Mouse (Mus musculus) ES-Bruce4 (cell line): ENCODE results near the gene Fam168a. TPM values are rescaled to one million over a fixed set of nuclear protein-coding genes. Genes with fewer than 3 reads are reported as not detected.

Experiments used
- H3K27ac ChIP-seq: 2 replicates; pipeline ENCODE4 v1.5.1; 2012; ENCODE audit warnings: low read length, inconsistent platforms; ENCODE audit not compliant: insufficient read depth
- H3K27me3 ChIP-seq: 2 replicates; pipeline ENCODE4 v1.6.1; 2012; ENCODE audit warnings: mild to moderate bottlenecking, low read length, inconsistent platforms; ENCODE audit not compliant: control insufficient read depth, poor library complexity, insufficient read depth, severe bottlenecking
- H3K36me3 ChIP-seq: 2 replicates; pipeline ENCODE4 v1.6.1; 2012; ENCODE audit warnings: inconsistent platforms, mild to moderate bottlenecking, low read length, moderate library complexity; ENCODE audit not compliant: control insufficient read depth, poor library complexity, insufficient read depth, severe bottlenecking
- H3K4me1 ChIP-seq: one replicate; pipeline ENCODE4 v1.8.1; 2011; ENCODE audit warnings: low read length; ENCODE audit not compliant: control insufficient read depth, insufficient read depth
- H3K4me3 ChIP-seq: 2 replicates; pipeline ENCODE4 v1.5.1; 2011; ENCODE audit warnings: low read depth, mild to moderate bottlenecking, low read length
- H3K9ac ChIP-seq: 2 replicates; pipeline ENCODE4 v1.6.1; 2012; ENCODE audit warnings: low read depth, mild to moderate bottlenecking, inconsistent platforms; ENCODE audit not compliant: poor library complexity, severe bottlenecking
- H3K9me3 ChIP-seq: replicated peaks from 2 replicates; pipeline ENCODE4 v1.6.1; 2012; ENCODE audit warnings: mild to moderate bottlenecking, low read length, inconsistent platforms; ENCODE audit not compliant: control insufficient read depth, poor library complexity, insufficient read depth, severe bottlenecking
- CTCF ChIP-seq: IDR thresholded peaks from one replicate; pipeline ENCODE4 v1.8.1; 2011; ENCODE audit warnings: low read depth, low read length
- EP300 ChIP-seq: IDR thresholded peaks from 2 replicates; pipeline ENCODE4 v1.6.1; 2011; ENCODE audit warnings: low read depth, low read length; ENCODE audit not compliant: insufficient read depth
- POLR2A ChIP-seq: IDR thresholded peaks from one replicate; pipeline ENCODE4 v1.8.1; 2011; ENCODE audit warnings: low read length; ENCODE audit not compliant: insufficient read depth
- polyA plus RNA-seq: library from polyadenylated mRNA; stranded (reverse); fragments of >200 nt; gene quantifications from 2 replicates; pipeline ENCODE4 v1.2.4, GENCODE M21; 2011; ENCODE audit warnings: low read depth; ENCODE audit not compliant: missing spikeins, insufficient read depth, insufficient read length

Fam168a gene
- polyA plus RNA-seq, 1 experiment = 27.4 TPM

- H3K4me3 ChIP-seq = no peak overlapping the region
- H3K4me1 ChIP-seq = peaks cover 2% of the 10 kb centered on the region
- H3K9ac ChIP-seq = no peak overlapping the region
- no peaks in the 10 kb centered on the region for H3K27me3 ChIP-seq
- TF ChIP-seq POLR2A (no peak), CTCF (no peak), EP300 (no peak)
- H3K36me3 ChIP-seq = no peaks in the 10 kb centered on the region
- no peaks in the 10 kb centered on the region for H3K9me3 ChIP-seq
- H3K27ac ChIP-seq = no peak overlapping the region
Observed at GRCm38 (mm10) chr7:100849508-100849907, 143.1 kb downstream of the Fam168a start.

DNA sequence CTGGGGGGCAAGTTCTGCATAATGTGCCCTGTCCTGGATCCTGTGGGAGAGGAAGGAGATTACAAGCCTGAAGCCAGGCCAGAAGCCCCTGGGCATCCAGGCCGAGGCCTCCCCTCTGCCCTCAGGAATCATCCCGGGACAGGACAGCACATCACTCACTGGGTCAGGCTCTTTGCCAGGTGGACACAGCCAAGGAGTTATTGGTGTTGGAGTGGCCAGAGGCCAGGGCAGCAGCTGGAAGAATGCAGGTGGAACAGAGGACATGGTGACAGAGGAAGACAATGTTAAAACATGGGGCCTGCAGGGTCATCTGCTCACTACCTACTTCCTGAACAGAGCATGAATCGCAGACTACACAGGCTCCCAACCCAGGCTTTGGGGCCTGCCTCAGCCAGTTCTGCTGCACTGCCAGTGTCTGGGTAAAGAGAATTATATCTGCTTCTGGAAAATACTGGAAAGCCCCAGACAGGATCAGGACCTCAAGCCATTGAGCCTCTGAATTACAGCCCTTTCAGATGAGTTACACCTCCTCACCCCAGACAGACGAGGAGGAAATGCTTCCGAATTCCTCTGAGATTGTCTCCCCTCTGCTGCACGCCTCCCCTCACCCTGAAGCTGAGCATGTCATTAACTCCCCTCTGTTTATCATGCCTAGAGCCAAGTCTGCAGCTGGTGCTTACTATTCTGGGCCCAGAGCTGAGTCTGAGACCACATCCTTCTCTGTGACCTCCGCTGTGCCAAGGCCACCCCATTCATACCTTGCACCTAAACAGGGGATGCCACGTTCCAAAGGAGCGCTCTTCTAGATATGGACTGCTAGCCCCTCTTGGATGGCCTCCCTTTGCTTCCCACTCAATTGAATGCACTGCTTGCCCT, 145.3 kb downstream of the Fam168a start:
- H3K27me3 ChIP-seq = no peaks in the 10 kb centered on the region
- no peaks in the 10 kb centered on the region for H3K9me3 ChIP-seq
- no peak overlapping the region for H3K9ac ChIP-seq
- no peak for TF ChIP-seq CTCF
- no peak for TF ChIP-seq EP300
- no peak for TF ChIP-seq POLR2A
- H3K4me1 ChIP-seq = peaks cover 2% of the 10 kb centered on the region
- no peaks in the 10 kb centered on the region for H3K36me3 ChIP-seq
- no peak overlapping the region for H3K27ac ChIP-seq
- no peak overlapping the region for H3K4me3 ChIP-seq

DNA sequence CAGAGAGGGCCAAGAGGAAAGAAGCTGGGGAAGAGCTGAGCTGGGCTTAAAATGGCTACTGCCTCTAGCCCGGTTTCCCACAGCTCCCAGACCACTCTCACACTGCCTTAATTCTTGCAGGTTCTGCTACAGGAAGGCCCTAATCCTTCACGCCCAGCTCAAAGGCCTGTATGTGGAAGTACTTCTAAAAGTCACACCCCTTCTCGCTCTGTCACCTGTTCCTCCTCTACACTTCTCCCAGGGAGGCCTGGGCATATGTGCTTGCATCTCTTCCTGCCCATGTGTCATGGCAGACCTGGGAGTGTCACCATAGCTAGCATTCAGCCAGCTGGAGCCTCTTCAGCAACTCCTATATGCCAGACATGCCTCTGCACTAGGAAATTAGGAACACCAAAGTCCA, 147.0 kb downstream of the Fam168a start:
- no peak overlapping the region for H3K4me3 ChIP-seq
- H3K9ac ChIP-seq = no peak overlapping the region
- TF ChIP-seq CTCF (no peak), POLR2A (no peak), EP300 (no peak)
- H3K9me3 ChIP-seq = no peaks in the 10 kb centered on the region
- H3K27me3 ChIP-seq = no peaks in the 10 kb centered on the region
- H3K4me1 ChIP-seq = peaks cover 2% of the 10 kb centered on the region
- H3K27ac ChIP-seq = no peak overlapping the region
- H3K36me3 ChIP-seq = no peaks in the 10 kb centered on the region

DNA sequence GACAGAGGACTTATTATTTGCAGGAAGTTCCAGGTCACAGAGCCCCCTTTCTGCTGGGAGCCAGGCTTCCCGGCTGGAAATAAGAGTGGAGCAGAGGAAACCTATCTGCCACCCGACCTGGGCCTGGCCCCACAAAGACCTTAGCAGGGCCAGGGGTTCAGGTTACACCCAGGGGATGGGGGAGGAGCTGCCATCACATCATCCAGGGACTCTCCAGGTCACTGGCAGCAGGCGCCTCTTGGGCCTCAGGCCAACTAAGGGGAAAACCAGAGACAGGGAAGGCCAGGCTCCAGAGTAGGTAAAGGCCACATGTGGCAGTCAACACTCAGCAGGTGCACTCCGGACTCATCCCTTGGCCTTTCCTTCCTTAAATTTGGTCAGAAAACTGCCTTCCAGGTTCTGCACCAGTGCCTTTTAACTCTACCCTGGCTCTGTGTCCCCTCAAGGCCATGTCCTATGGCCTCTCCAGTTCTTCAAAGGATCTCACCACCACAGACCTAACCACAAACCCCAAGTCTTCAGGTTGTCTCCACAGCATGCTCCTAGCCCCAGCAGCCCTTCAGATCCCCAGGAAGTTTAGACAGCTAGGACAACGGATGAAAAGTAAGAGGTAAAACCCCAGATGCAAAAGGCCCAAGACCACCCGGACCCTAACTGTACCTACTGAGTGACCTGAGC, 147.8 kb downstream of the Fam168a start:
- no peak for TF ChIP-seq EP300
- TF ChIP-seq CTCF = no peak
- TF ChIP-seq POLR2A = no peak
- Histone ChIP-seq H3K4me1 (peaks cover 8% of the 10 kb centered on the region), H3K27ac (no peak overlapping the region), H3K36me3 (no peaks in the 10 kb centered on the region), H3K9ac (no peak overlapping the region), H3K4me3 (no peak overlapping the region), H3K27me3 (no peaks in the 10 kb centered on the region), H3K9me3 (no peaks in the 10 kb centered on the region)

- H3K9ac ChIP-seq = no peak overlapping the region
Observed at GRCm38 (mm10) chr7:100854861-100855260, 148.4 kb downstream of the Fam168a start.

GRCm38 (mm10) chr7:100855300-100855699, 148.9 kb downstream of the Fam168a start:
- Histone ChIP-seq H3K27ac (no peak overlapping the region), H3K9ac (no peak overlapping the region), H3K4me1 (peaks cover 8% of the 10 kb centered on the region), H3K27me3 (no peaks in the 10 kb centered on the region), H3K4me3 (no peak overlapping the region), H3K36me3 (no peaks in the 10 kb centered on the region), H3K9me3 (no peaks in the 10 kb centered on the region)
- TF ChIP-seq EP300 = no peak

More at GRCm38 (mm10) chr7:100854861-100855260, 148.4 kb downstream of the Fam168a start:
- TF ChIP-seq POLR2A (no peak), CTCF (no peak), EP300 (no peak)
- H3K4me3 ChIP-seq = no peak overlapping the region
- H3K9me3 ChIP-seq = no peaks in the 10 kb centered on the region
- H3K4me1 ChIP-seq = peaks cover 8% of the 10 kb centered on the region
- H3K27me3 ChIP-seq = no peaks in the 10 kb centered on the region
- no peak overlapping the region for H3K27ac ChIP-seq
- no peaks in the 10 kb centered on the region for H3K36me3 ChIP-seq
